Mouse (Mus musculus) MEL (cell line): ENCODE results near the gene Zfpm1. TPM values are rescaled to one million over a fixed set of nuclear protein-coding genes. Genes with fewer than 3 reads are reported as not detected.

Source experiments
- DNase-seq: peaks from one replicate; pipeline ENCODE4 v3.0.0; 2011; ENCODE audit warnings: low read depth, low spot score
- H3K27ac ChIP-seq: 2 replicates; pipeline ENCODE4 v1.5.1; 2012; ENCODE audit warnings: low read depth, mild to moderate bottlenecking, control low read depth, low read length, moderate library complexity; ENCODE audit not compliant: control insufficient read depth
- H3K27me3 ChIP-seq, 2 experiments: fragments of 150-350 bp in 1 of 2; sonication (generic) in 1 of 2; 2 replicates each; pipeline ENCODE4 v1.6.1; 2012; ENCODE audit warnings: low read length in 2 of 2, mild to moderate bottlenecking in 2 of 2, improper control_type of control experiment in 1 of 2, moderate library complexity in 1 of 2; ENCODE audit not compliant: insufficient read depth in 2 of 2, control insufficient read depth in 1 of 2
- H3K36me3 ChIP-seq, 2 experiments: 2 replicates each; pipeline ENCODE4 v1.6.1; 2012 to 2014; ENCODE audit warnings: low read length in 2 of 2, improper control_type of control experiment in 1 of 2, inconsistent platforms in 1 of 2, mild to moderate bottlenecking in 1 of 2; ENCODE audit not compliant: insufficient read depth in 2 of 2, control insufficient read depth in 1 of 2
- H3K4me1 ChIP-seq, 2 experiments: fragments of 150-350 bp in 1 of 2; sonication (generic) in 1 of 2; 2 replicates each; pipeline ENCODE4 v1.6.1; 2012; ENCODE audit warnings: low read length in 2 of 2, improper control_type of control experiment in 1 of 2, mild to moderate bottlenecking in 1 of 2; ENCODE audit not compliant: insufficient read depth in 2 of 2, control insufficient read depth in 1 of 2
- H3K4me3 ChIP-seq, 2 experiments: fragments of 150-350 bp in 1 of 2; sonication (generic) in 1 of 2; 2 replicates each; pipeline ENCODE4 v1.5.1; 2012; ENCODE audit warnings: low read depth in 2 of 2, low read length in 2 of 2, mild to moderate bottlenecking in 2 of 2, moderate library complexity in 2 of 2, control low read depth in 1 of 2, improper control_type of control experiment in 1 of 2; ENCODE audit not compliant: control insufficient read depth in 1 of 2, insufficient read depth in 1 of 2
- H3K79me2 ChIP-seq: 2 replicates; pipeline ENCODE4 v1.6.1; 2012; ENCODE audit warnings: mild to moderate bottlenecking, low read length, moderate library complexity; ENCODE audit not compliant: control insufficient read depth, poor library complexity, insufficient read depth
- H3K9ac ChIP-seq: 2 replicates; pipeline ENCODE4 v1.6.1; 2012; ENCODE audit warnings: low read depth, mild to moderate bottlenecking, control low read depth, low read length, moderate library complexity; ENCODE audit not compliant: control insufficient read depth, poor library complexity, severe bottlenecking
- H3K9me3 ChIP-seq: fragments of 150-350 bp; sonication (generic); replicated peaks from 2 replicates; pipeline ENCODE4 v1.6.1; 2012; ENCODE audit warnings: mild to moderate bottlenecking, low read length, improper control_type of control experiment, moderate library complexity; ENCODE audit not compliant: insufficient read depth
- CTCF ChIP-seq, 3 experiments: IDR thresholded peaks in 2 of 3; conservative IDR thresholded peaks in 1 of 3; 2 replicates each; pipeline ENCODE4 v1.5.1; 2011 to 2012; ENCODE audit warnings: low read length in 3 of 3, low read depth in 2 of 3, mild to moderate bottlenecking in 2 of 3, improper control_type of control experiment in 1 of 3, inconsistent platforms in 1 of 3, mixed read lengths in 1 of 3, moderate library complexity in 1 of 3; ENCODE audit not compliant: control insufficient read depth in 1 of 3, insufficient read depth in 1 of 3, poor library complexity in 1 of 3, severe bottlenecking in 1 of 3
- GABPA ChIP-seq: IDR thresholded peaks from 2 replicates; pipeline ENCODE4 v1.6.1; 2012; ENCODE audit warnings: low read depth, mild to moderate bottlenecking, inconsistent platforms, low read length, improper control_type of control experiment, moderate library complexity
- MXI1 ChIP-seq: IDR thresholded peaks from 2 replicates; pipeline ENCODE4 v1.6.1; 2011; ENCODE audit warnings: mild to moderate bottlenecking, low read depth, low read length, improper control_type of control experiment
- MYB ChIP-seq: IDR thresholded peaks from 2 replicates; pipeline ENCODE4 v1.6.1; 2011; ENCODE audit warnings: mild to moderate bottlenecking, low read depth, low read length, improper control_type of control experiment
- NELFE ChIP-seq: IDR thresholded peaks from 2 replicates; pipeline ENCODE4 v1.6.1; 2011; ENCODE audit warnings: low read depth, low read length, improper control_type of control experiment
- POLR2AphosphoS2 ChIP-seq: IDR thresholded peaks from 2 replicates; pipeline ENCODE4 v1.6.1; 2011; ENCODE audit warnings: low read length, improper control_type of control experiment
- RAD21 ChIP-seq: IDR thresholded peaks from 2 replicates; pipeline ENCODE4 v1.6.1; 2011; ENCODE audit warnings: mild to moderate bottlenecking, low read depth, low read length, improper control_type of control experiment
- SIN3A ChIP-seq: IDR thresholded peaks from 2 replicates; pipeline ENCODE4 v1.6.1; 2012; ENCODE audit warnings: low read length, improper control_type of control experiment, inconsistent platforms
- SMC3 ChIP-seq: IDR thresholded peaks from 2 replicates; pipeline ENCODE4 v1.6.1; 2011; ENCODE audit warnings: low read depth, low read length, improper control_type of control experiment
- TCF12 ChIP-seq: IDR thresholded peaks from 2 replicates; pipeline ENCODE4 v1.6.1; 2014; ENCODE audit warnings: low read depth, mild to moderate bottlenecking, inconsistent platforms, low read length, improper control_type of control experiment, moderate library complexity
- USF1 ChIP-seq: IDR thresholded peaks from 2 replicates; pipeline ENCODE4 v1.6.1; 2014; ENCODE audit warnings: low read depth, mild to moderate bottlenecking, inconsistent platforms, low read length, improper control_type of control experiment, moderate library complexity
- USF2 ChIP-seq, 2 experiments: IDR thresholded peaks; 2 replicates each; pipeline ENCODE4 v1.6.1; 2011 to 2012; ENCODE audit warnings: improper control_type of control experiment in 2 of 2, low read length in 2 of 2, borderline replicate concordance in 1 of 2, inconsistent platforms in 1 of 2, low read depth in 1 of 2, mild to moderate bottlenecking in 1 of 2; ENCODE audit not compliant: insufficient read depth in 1 of 2
- ZC3H11A ChIP-seq: IDR thresholded peaks from 2 replicates; pipeline ENCODE4 v1.6.1; 2012; ENCODE audit warnings: low read depth, mild to moderate bottlenecking, inconsistent platforms, low read length, improper control_type of control experiment
- polyA plus RNA-seq, 2 experiments: library from polyadenylated mRNA; stranded (reverse) in 1 of 2; unstranded in 1 of 2; fragments of >175 nt in 1 of 2; fragments of >200 nt in 1 of 2; gene quantifications; 2 replicates each; pipeline versions ENCODE4 v1.2.1 to v1.2.4; 2012; ENCODE audit warnings: low replicate concordance in 2 of 2, low read depth in 1 of 2; ENCODE audit not compliant: insufficient read length in 2 of 2, insufficient read depth in 1 of 2, missing spikeins in 1 of 2
- total RNA-seq: library from RNA; depleted of rRNA; stranded (reverse); fragments of 300-350 nt; gene quantifications from 2 replicates; pipeline ENCODE4 v1.2.3, GENCODE M21; 2012

Zfpm1 gene
- total and polyA plus RNA-seq, 3 experiments: 133 to 343 (median 260) TPM

DNA sequence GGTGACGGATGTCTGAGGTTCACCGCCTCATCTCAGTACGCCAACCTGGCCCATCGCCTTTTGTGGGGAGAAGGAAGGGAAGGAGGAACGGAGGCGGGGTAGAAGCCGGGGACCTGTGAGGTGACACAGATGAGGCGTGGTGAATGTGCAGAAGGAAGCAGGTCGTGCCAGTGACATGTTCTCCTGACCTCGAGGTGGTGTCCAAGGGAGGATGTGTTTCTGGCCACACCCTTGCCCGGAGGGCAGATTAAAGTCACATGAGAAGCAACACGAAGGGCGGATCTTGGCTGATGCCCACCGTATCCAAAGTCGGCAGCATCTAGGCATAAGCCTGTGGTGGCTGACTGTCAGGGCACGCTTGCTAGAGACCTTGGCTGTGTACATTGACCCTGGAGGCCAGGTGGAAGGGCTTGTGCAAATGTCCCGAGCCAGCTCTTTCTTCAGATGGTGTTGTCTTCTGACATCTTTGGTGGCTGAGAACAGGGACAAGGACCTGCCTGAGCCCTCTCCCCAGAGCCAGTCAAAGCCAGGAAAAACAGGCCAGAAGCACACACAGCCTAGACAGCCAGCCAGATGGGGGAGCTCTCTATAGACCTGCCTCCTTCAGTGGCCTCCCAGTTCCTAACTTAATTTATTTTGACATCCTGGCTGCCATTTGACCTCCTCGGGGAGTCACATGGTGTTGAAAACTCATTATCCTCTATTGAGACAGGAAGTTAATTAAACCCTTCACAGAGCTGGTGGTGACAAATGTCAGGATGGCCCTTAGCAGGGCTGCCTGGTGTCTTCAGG lies 4.5 kb upstream of the Zfpm1 start:
- H3K36me3 ChIP-seq: peaks cover 0 to 6% of the 10 kb centered on the region in 2 experiments; a peak in 2 of 4 replicates
- peaks cover 7% of the 10 kb centered on the region for H3K79me2 ChIP-seq
- H3K27ac ChIP-seq: no peak overlapping the region
- no peak for TF ChIP-seq MYB
- no peak for TF ChIP-seq NELFE
- no peak for TF ChIP-seq USF2 (IDR thresholded peaks at IDR 0.05; ENCODE audit: borderline replicate concordance in 1 of 2, insufficient read depth in 1 of 2, low read depth in 1 of 2, low read length in 2 of 2)
- TF ChIP-seq SMC3: peak; percentile 58
- TF ChIP-seq SIN3A: peak; percentile 24; the same call in 1 of the 2 replicates
- 0 out of 2 replicates have a peak, but pooled peaks have one; percentile 42 for TF ChIP-seq USF1
- TF ChIP-seq POLR2AphosphoS2: no peak
- no peak for TF ChIP-seq TCF12
- peak in 2 of 3 experiments; percentile 40 to 56; a peak in 4 of 6 replicates for TF ChIP-seq CTCF (IDR thresholded peaks at IDR 0.05 in 2 of 3, conservative IDR thresholded peaks at IDR 0.05 in 1 of 3; ENCODE audit: control insufficient read depth in 1 of 3, insufficient read depth in 1 of 3, low read depth in 2 of 3, low read length in 3 of 3, poor library complexity in 1 of 3, severe bottlenecking in 1 of 3)
- TF ChIP-seq MXI1: 0 out of 2 replicates have a peak, but pooled peaks have one; percentile 11
- TF ChIP-seq RAD21: peak; percentile 28
- H3K4me3 ChIP-seq: no peak overlapping the region
- H3K9me3 ChIP-seq: no peaks in the 10 kb centered on the region
- H3K27me3 ChIP-seq: no peaks in the 10 kb centered on the region
- peaks cover 0 to 31% of the 10 kb centered on the region in 2 experiments; a peak in 3 of 4 replicates for H3K4me1 ChIP-seq
- H3K9ac ChIP-seq: no peak overlapping the region
- no peak for DNase-seq

DNA sequence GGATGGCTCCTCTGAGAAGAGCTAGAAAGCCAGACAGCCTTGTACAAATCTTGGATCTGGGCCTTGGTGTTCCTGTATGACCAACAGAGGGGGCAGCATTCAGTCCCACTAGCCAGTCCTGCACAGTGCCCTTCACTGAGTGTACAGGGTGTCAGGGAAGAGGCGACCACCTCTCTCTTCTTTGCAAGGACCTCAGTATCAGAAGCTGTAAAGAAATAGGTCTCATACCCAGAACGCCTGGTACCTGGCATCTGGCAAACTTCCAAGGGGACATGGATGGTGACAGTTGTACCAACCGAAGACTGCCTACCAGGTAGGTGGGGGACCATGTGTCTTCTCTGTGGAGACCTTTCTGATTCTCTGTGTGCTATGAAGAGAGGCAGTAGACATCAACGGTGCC lies 1.8 kb upstream of the Zfpm1 start:
- no peak for DNase-seq
- no peak for TF ChIP-seq GABPA
- TF ChIP-seq USF2 (IDR thresholded peaks at IDR 0.05; ENCODE audit: borderline replicate concordance in 1 of 2, insufficient read depth in 1 of 2, low read depth in 1 of 2, low read length in 2 of 2): no peak
- no peak for TF ChIP-seq ZC3H11A
- no peak for TF ChIP-seq USF1
- H3K4me3 ChIP-seq: no peak overlapping the region
- H3K9ac ChIP-seq: peak overlapping the region; percentile 69; the same call in 1 of the 2 replicates
- H3K27me3 ChIP-seq: no peaks in the 10 kb centered on the region
- H3K9me3 ChIP-seq: no peaks in the 10 kb centered on the region
- H3K79me2 ChIP-seq: peaks cover 35% of the 10 kb centered on the region
- H3K36me3 ChIP-seq: peaks cover 0 to 7% of the 10 kb centered on the region in 2 experiments; a peak in 2 of 4 replicates
- no peak overlapping the region for H3K27ac ChIP-seq
- H3K4me1 ChIP-seq: peaks cover 0 to 17% of the 10 kb centered on the region in 2 experiments; a peak in 2 of 4 replicates
